Mouse (Mus musculus) spleen, adult 12 weeks (tissue): ENCODE data around the gene Ifng.
A peak's percentile ranks its signal among the peaks of the same experiment; 100 is the strongest.
"Not testable (repeated sequence)": the region's sequence is repeated elsewhere in the genome, so short reads cannot be mapped to it uniquely, and the experiment has no call there.

Source experiments
- DNase-seq: peaks from one replicate; pipeline ENCODE4 v3.0.0; 2022; ENCODE audit warnings: low spot score

Ifng gene

DNA sequence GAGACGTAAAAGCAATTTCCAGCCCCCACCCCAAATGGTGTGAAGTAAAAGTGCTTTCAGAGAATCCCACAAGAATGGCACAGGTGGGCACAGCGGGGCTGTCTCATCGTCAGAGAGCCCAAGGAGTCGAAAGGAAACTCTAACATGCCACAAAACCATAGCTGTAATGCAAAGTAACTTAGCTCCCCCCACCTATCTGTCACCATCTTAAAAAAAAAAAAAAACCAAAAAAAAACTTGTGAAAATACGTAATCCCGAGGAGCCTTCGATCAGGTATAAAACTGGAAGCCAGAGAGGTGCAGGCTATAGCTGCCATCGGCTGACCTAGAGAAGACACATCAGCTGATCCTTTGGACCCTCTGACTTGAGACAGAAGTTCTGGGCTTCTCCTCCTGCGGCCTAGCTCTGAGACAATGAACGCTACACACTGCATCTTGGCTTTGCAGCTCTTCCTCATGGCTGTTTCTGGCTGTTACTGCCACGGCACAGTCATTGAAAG is at the start of gene Ifng:
Ifng (plus strand) TSS at position 305 of the 499 bp plus-strand sequence.
- DNase-seq = no peak

DNA sequence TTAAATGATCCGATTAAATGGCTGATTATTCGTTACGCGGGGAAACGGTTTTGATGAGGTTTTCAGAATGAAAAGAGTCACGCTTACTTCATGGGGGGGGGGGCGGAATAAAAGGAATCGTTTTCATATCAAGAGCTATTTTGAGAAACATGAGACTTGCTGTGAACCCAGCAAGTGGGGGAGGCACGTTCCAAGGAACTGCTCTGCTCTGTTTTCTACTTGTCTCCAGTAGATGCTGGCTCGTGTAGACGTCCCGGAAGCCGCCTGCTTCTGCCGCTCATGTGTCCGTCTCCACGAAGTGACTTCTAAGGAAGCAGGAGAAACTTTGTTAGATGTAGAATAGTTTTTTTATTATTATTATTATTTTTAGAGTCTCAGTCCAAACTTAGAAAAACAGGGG is 40.9 kb upstream of the Ifng start:
- DNase-seq = no peak

DNA sequence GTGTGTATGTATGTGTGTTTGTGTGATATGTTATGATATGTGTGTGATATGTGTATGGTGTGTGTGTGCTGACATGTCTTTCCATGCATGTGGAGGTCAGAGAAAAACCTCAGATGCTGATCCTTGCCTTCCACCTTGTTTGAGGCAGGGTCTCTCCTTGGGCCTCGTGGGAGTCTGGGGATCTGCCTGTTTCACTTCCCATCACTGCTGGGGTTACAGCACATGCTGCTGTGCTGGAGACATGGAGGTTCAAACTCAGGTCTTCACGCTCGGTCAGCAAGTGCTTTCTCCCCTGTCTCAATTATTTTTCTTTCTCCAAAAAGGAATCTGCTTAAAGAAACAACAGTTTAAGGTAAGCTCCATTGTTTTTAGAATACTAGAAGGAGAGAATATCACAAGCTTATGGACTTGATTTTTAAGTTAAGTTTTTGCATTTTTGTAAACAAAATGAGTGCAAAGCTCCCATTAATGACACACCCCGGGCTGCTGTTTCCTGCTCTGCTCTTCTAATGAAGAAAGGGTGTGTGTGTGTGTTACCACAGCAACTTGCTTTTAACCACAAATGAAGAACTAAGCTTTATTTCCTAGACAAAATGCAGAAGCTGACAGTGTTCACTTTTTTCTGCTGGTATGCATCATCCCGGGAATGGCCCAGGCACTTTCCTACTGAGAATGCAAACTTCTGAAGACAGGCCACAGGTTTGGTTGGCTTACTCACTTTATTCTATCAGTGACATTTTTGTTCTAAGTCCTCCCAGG is 34.2 kb upstream of the Ifng start:
- no peak for DNase-seq

DNA sequence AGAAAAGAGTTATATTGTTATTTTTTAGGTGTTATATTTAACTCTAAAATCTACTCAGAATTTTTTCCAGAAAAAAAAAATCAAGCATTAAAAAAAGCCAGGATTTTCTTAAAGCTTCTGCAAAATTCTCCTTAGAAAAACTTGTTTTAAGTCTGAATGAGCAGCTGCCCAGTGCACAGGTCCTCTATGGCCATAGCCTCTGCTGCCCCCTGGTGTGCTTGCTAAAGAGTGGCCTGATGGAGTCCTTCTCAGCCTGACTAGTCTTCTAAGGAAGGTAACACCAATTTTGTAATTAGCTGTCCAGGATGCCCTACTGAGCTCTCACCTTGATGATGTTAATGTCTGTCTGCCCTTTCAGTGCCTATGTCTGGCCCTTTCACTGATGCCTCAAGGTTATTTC is 29.5 kb upstream of the Ifng start:
- no peak for DNase-seq

DNA sequence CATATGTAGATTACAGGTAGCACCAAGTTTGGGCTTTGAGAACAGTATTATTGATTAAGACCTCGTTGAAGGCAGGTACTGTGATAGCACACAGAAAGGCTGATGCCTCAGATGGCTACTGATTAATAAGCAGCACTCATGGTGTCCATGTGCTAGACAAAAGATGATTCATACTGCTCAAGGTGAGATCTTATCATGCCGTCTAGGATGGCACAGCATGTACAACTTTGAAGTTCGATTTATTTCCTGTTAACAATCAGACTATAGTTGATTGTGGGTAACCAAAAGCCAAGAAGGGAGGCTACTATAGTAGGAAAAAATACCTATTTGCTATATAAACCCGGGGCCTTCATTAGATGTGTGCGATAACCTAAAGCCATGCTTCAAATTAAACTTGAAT is 28.1 kb upstream of the Ifng start:
- DNase-seq = no peak

DNA sequence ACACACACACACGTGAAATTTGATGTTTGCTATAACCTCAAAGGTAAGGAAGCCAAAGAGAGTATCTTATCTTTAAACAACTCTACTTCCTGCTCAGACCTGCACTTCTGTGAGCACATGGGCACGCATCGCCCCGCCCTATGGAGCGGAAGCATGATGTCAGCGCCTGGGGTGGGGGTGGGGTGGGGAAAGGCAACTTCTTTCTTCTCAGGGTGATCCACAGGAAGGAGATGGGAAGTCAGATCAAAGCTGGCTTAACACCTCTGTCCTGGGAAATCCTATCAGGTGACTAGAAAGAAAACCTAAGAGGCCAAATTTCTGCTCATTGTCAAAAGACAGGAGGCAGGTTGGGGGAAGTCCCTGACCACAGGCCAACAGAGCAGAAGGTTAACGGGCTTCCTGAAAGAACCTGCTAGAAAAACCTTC is 21.8 kb upstream of the Ifng start:
- DNase-seq = peak; percentile 41

DNA sequence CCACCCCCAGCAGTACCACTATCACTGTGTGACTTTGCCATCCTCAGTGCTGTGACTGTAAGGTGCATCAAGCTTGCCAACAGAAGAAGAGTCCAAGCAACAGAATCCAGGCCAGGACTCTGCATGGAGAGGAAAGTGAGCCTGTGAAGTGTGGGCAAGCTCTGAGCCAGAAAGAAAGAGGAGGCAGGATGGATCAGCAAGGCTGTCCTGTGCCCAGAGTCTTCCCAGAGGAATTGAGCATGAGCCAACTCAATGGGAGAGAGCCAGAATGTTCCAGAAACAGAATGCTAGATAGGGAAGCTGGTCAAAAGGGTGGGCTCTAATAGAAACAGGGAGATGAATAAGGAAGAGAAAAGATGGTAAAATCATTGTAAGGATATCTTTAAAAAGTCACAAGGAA is 19.9 kb upstream of the Ifng start:
- no peak for DNase-seq

DNA sequence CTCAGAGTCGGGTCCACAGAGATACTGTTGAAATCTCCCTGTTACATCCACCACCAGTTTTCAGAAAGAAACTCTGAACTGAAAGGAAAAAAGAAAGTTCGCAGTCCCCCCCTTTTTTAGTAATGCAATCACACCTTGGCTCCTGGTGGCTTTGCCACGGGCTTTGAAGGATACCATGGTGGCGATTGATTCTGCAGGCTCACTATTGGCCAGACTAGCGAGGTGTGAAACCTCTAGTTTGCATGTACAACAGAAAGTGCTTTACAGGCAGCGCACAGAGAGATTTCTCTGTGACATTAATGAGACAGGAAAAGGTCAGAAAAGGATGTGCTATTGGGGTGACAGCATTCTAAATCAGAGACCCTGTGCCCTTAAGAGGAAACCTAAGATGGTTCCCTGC is 5.3 kb upstream of the Ifng start:
- DNase-seq = no peak

DNA sequence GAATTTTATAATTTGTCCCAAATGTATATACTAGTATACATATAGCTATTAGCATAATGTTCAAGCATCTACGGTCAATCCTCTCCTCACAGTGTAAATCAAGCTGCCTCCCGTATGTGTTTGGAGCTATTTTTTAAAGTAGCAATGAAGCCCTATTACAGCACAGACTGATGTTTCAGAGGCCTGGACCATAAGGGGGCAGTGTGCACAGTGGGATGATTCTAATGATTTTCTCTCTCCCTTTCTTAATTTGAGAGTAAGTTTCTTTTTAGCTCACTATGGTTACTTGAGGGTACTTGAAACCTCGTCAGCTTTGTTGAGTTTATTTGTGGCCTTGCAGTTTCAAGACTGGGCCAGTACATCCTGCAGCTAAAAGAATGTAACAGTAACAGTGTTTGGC is 1.1 kb downstream of the Ifng start:
- peak; percentile 6 for DNase-seq

DNA sequence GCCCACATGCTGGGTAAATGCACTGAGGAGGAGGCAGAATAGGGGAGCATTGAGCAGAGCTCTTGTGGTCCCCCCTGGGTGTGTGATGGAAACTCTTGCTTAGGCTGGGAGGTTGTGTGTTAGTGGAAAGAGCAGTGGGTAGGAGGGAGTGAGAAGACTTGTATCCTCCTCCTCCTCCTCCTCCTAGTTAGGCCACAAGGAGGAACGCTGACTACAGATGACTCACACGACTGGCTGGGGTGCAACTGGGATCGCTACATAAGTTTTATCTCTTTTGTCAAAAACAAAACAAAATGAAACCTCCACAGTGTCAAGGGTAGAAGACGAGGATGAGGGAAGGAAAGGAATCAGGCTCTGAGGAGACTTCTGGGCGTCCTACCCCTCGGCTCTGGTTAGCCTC is 2.2 kb downstream of the Ifng start:
- no peak for DNase-seq

DNA sequence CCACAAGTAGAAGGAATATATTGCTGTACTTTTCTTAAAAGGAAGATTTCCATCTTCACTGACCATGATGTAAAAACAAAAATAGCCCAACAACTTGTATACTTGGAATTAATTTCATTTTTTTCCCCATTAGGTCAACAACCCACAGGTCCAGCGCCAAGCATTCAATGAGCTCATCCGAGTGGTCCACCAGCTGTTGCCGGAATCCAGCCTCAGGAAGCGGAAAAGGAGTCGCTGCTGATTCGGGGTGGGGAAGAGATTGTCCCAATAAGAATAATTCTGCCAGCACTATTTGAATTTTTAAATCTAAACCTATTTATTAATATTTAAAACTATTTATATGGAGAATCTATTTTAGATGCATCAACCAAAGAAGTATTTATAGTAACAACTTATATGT is 4.2 kb downstream of the Ifng start:
- DNase-seq = no peak

DNA sequence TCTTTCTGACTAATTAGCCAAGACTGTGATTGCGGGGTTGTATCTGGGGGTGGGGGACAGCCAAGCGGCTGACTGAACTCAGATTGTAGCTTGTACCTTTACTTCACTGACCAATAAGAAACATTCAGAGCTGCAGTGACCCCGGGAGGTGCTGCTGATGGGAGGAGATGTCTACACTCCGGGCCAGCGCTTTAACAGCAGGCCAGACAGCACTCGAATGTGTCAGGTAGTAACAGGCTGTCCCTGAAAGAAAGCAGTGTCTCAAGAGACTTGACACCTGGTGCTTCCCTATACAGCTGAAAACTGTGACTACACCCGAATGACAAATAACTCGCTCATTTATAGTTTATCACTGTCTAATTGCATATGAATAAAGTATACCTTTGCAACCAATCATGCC is 4.7 kb downstream of the Ifng start:
- no peak for DNase-seq

DNA sequence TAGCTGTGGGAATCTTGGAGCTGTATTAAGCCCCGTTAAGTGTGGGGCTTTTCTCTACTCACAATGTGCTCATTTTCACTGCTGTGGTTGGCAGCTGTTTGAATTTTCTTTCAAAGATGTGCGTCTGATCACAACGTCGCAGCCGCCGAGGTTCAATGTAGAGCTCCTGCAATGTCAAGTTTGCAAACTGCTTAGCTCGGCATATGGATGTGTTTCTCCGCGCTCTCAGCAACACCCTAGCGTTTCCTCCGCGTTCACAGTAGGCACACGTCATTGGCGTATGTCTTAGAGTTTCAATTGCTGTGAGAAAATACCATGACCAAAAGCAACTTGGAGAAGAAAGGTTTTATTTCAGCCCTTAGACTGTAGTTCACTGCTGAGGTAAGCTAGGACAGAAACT is 5.1 kb downstream of the Ifng start:
- DNase-seq = no peak

DNA sequence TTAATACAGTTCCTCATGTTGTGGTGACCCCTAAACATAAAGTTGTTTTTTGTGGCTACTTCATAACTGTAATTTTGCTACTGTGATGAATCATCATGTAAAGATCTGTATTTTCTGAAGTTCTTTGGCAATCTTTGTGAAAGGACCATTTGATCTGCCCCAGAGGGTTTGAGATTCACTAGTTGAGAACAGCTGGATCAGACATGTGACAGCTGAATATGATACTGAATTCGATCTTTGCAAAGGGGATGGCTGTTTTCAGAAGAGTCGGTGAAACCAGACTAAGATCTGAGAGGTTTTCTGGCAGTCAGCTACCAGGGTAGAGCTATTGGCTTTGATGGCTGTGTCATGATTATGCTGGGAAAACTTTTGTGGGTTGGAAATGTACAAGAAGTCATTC is 10.9 kb downstream of the Ifng start:
- DNase-seq = no peak

DNA sequence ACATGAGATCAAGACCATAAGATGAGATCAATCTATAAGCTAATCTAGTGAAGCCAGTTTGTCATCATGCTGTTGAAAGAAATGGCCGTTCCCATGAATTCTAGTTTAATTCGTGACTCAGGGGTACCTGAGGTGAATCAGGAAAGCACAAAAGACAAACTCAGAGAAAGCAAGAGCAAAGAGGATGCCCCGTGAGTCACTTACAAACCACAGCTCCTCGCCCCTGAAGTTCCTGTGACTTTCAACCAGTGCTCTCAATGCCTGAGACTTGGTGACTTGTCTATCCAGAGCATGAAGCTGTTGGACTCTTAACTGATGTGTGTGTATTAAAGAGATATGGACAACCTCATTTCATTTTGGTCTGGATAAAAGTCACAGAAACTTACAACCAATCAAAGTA is 17.9 kb downstream of the Ifng start:
- no peak for DNase-seq

DNA sequence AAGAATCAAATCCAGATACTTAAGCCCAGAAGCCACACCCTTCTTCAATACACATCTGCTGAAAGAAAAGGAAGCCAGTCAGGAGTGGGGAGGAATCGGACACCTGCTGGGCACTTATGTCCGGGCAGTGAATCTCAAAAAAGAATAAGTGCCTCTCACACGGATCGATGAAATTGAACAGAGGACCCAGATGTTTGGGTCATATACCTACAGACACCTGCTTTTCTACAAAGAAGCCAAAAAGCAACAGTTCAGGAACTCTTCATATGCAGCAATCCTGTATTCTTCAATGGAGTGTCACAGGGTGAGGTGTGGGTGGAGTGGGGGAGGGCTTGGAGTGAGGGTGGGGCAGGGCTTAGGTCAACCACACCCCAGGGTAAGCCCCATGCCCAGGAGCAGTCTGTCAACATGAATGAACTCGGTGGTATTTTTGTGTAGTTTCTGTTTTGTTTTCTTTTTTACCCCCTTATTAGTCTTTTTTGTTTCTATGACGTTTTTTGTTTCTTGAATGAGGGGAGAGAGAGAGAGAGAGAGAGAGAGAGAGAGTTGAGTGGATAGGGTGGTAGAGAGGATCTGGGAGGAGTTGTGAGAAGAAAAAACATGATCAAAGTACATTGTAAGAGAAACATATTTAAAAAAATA is 20.4 kb downstream of the Ifng start:
- no peak for DNase-seq

DNA sequence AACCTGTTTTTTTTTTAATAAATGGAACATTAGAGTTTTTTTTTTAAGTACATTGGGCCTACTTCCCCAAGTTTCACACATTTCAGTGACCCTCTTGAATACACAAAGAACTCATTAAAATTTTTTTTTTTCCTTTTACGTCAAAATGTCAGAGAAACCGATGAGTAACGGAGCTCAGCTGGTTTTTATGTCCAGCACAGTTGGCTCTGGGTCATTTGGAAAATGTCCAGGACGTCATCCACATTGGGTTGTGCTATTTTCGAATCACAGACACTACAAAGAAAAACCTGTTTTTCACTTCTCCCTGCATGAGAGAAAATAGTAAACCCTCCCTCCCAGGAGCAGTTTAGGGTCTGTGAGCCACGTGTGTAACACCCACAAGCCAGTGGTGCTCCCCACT is 25.6 kb downstream of the Ifng start:
- DNase-seq = no peak

DNA sequence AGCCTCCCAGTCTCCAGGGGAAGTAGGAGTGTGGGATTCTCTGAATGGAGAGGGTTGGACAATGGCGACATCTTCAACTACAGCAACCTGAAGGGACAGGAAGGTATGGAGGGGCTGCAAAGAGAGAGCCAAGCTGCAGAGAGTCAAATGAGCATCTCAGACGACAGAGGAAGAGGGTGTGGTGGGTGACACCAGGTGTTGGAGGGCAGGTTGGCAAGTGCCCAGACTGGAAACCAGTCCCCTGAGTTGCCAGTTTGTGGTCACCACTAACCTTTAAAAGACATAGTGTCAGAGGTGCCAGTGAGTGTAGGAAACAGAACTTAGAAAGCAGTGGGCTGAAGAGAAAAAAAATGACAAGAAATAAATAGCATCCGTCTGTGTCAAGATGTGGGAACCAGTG is 28.2 kb downstream of the Ifng start:
- peak; percentile 6 for DNase-seq

DNA sequence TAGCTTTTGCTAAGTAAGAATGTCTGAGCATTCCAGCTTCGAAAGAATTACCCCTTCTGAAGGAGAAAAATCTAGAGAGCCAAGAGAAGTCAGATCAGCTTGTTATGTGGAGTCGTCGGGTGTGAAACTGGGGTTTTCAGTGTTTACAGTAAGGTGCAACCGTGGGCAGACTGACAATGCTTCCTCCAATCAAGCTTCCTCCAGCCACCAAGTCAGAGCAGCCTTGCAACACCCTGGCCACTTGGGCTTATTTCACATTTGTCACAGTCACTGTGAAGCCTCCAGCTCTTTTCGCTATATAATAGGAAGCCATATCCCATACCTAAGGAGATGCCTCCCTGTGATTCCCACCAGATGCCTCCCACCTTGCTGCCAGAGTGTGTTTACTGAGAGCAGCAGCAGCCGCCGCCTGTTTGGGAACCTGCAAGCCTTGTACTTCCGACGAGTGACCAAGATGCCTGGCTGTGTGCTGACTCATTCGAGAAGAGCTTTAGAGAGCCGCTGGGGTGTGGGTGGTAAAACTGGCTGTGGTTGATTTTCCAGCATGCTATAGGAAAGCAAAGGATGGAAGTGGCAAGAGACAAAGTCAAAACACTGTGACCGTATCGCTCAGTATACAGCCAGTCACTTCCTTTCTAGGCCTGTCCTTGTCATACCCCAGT is 29.6 kb downstream of the Ifng start:
- DNase-seq = no peak

DNA sequence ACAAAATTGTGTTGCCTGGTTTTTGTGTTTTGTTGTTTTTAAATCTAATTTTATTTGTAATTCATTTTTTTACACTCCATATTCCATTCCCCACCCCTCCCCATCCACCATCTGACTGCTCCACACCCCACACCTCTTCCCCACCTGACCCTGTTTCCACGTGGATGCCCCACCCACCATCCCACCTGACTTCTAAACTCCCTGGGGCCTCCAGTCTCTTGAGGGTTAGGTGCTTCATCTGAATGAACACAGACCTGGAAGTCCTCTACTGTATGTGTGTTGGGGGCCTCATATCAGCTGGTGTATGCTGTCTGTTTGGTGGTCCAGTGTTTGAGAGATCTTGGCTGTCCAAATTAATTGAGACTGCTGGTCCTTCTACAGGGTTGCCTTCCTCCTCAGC is 32.0 kb downstream of the Ifng start:
- not testable (repeated sequence) for DNase-seq

DNA sequence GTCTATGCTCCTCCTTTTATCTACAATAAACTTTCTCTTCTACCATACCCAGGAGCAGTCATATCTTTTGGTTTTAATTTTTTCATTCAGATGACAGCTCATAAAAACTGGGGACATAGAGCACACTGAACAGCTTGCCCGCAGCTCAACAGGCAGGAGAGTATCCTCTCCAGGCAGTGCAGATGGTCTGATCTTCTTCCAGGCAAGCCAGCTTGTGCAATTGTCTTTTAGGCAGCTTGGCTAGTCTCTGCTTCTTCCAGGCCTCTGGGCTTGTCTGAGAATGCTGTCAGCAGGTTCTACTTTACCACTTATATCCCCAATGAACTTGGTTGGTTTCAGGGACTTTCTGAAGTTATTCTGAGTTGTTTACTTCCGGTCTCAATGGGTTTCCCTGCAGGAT is 35.9 kb downstream of the Ifng start:
- DNase-seq = no peak

DNA sequence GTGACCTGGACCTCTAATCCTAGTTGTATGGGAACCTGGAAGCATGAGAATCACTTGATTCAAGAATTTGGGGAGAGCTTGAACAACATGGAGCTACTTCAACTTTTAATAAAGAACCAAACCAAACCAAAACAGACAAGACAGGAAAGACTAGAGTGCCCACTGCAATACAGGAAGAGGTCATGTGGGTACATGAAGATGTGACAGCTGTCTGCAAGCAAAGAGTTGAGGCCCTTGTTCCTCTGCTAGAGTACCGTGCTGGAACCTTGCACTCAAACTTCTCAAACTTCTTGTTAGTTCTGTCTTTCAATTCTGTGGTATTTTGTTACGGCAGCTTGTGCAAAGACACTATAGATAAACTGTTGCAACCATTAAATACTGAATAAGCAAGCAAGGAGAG is 36.5 kb downstream of the Ifng start:
- no peak for DNase-seq

DNA sequence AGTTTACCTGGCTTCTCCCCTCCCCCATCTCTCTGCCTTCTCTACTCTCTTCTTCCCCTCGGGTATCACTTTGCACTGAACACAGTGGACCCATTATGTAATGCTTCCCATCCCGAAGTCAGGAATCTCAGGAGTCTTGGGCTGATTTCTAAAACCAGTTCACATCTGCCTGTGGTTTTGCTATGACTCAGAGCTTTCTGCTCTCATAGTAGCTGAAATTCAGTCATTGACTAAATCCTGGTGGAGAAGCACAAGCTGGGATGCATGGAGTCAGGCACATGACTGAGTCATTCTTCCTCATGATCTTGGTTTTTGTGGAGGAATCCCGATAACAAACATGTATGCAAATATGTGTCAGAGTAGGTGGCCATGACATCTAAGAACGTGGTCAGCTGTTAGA is 38.4 kb downstream of the Ifng start:
- no peak for DNase-seq
